Mouse (Mus musculus): ENCODE data around the gene Rgl2. TPM values are rescaled to one million over a fixed set of nuclear protein-coding genes. Genes with fewer than 3 reads are reported as not detected.
A peak's percentile ranks its signal among the peaks of the same experiment; 100 is the strongest.

Rgl2 gene
- total RNA-seq, 2 experiments from 2014 or later, result 29.3 to 40.2 TPM

GRCm38 (mm10) chr17:33921361-33921760 lies 8.0 kb upstream of the Rgl2 start:
- DNase-seq, result no peak

- DNase-seq, result peak; percentile 43
Observed at GRCm38 (mm10) chr17:33924577-33925283, 4.6 kb upstream of the Rgl2 start.

GRCm38 (mm10) chr17:33925406-33926116 lies 3.8 kb upstream of the Rgl2 start:
- DNase-seq, result no peak

- no peak for DNase-seq
Observed at GRCm38 (mm10) chr17:33926207-33926932, 3.0 kb upstream of the Rgl2 start.

GRCm38 (mm10) chr17:33928251-33928947 lies 944 bp upstream of the Rgl2 start:
- DNase-seq, result no peak

- DNase-seq, result no peak
Observed at GRCm38 (mm10) chr17:33930280-33931158, 1.2 kb downstream of the Rgl2 start.

- DNase-seq, result no peak
Observed at GRCm38 (mm10) chr17:33931159-33931866, 2.0 kb downstream of the Rgl2 start.

GRCm38 (mm10) chr17:33931947-33932346 lies 2.6 kb downstream of the Rgl2 start:
- no peak for DNase-seq

- no peak for DNase-seq
Observed at GRCm38 (mm10) chr17:33932448-33932847, 3.1 kb downstream of the Rgl2 start.

- no peak for DNase-seq
Observed at GRCm38 (mm10) chr17:33932970-33933369, 3.6 kb downstream of the Rgl2 start.

- DNase-seq, result no peak
Observed at GRCm38 (mm10) chr17:33935422-33936055, 6.2 kb downstream of the Rgl2 start.

GRCm38 (mm10) chr17:33936993-33937392 lies 7.7 kb downstream of the Rgl2 start:
- DNase-seq, result no peak

GRCm38 (mm10) chr17:33938783-33939182 lies 9.4 kb downstream of the Rgl2 start:
- no peak for DNase-seq

- DNase-seq, result peak; percentile 92
Observed at GRCm38 (mm10) chr17:33940206-33940805, 11.0 kb downstream of the Rgl2 start, which contains the start of the genes Pfdn6 and Wdr46. Pfdn6 (minus strand) TSS chr17:33940343. Wdr46 (plus strand) TSS chr17:33940660.

GRCm38 (mm10) chr17:33940981-33941380 lies 11.6 kb downstream of the Rgl2 start:
- DNase-seq, result no peak

GRCm38 (mm10) chr17:33941381-33941780 lies 12.0 kb downstream of the Rgl2 start:
- no peak for DNase-seq

GRCm38 (mm10) chr17:33943454-33943853 lies 14.1 kb downstream of the Rgl2 start:
- DNase-seq, result no peak

- DNase-seq, result no peak
Observed at GRCm38 (mm10) chr17:33947430-33948089, 18.2 kb downstream of the Rgl2 start.

Data from gastrocnemius, postnatal 10 days (tissue).